Mouse (Mus musculus): ENCODE results near the gene Fxyd5.

Gene Fxyd5

DNA sequence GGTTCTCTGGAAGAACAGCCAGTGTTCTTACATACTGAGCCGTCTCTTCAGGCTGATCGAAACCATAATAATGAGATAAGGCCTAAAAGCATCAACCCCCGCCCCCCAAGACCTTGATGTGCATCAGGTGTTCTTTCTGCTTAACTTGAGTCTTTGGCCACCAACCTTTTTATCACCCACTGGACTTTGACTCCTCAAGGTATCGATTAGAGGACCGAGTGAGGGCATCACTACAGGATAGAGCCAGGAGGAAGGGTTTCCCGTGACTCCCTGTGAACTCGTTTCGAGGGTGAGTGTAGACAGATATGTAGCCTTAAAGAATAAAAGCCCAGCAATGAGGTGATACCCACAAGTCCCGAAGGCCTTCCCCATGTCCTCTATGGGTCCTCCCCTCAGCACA, 56.9 kb downstream of the Fxyd5 start:
- no peak for DNase-seq (ENCODE audit: low spot score in 2 of 2)
